Mouse (Mus musculus) gastrocnemius, postnatal 10 days (tissue): ENCODE data around the gene Klhl20. TPM values are rescaled to one million over a fixed set of nuclear protein-coding genes. Genes with fewer than 3 reads are reported as not detected.

Experiments used
- DNase-seq: peaks from one replicate; pipeline ENCODE4 v3.0.0; 2021; ENCODE audit warnings: mixed read lengths
- total RNA-seq, 2 experiments: library from RNA; stranded (reverse); gene quantifications; 2 replicates each; pipeline ENCODE4 v1.2.3; 2021

Gene Klhl20
- total RNA-seq, 2 experiments from 2014 or later, result 11.3 to 13.6 TPM

DNA sequence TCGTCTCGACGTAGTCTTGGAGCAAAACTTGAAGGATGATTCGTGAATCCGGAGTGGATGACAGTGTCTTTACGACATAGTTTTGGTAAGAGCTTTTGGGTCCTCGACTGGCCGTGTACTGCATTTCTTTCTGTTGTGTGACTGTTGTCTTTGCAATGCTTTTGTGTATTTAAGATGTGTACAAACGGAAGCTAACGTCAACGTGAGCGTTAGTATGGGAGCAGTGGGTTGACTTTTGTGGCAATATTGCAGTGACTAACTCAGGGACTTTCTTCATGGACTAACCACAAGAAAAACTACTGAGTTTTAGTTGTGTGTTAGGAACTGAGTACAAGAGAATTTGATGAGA lies 60.1 kb downstream of the Klhl20 start:
- DNase-seq, result no peak

DNA sequence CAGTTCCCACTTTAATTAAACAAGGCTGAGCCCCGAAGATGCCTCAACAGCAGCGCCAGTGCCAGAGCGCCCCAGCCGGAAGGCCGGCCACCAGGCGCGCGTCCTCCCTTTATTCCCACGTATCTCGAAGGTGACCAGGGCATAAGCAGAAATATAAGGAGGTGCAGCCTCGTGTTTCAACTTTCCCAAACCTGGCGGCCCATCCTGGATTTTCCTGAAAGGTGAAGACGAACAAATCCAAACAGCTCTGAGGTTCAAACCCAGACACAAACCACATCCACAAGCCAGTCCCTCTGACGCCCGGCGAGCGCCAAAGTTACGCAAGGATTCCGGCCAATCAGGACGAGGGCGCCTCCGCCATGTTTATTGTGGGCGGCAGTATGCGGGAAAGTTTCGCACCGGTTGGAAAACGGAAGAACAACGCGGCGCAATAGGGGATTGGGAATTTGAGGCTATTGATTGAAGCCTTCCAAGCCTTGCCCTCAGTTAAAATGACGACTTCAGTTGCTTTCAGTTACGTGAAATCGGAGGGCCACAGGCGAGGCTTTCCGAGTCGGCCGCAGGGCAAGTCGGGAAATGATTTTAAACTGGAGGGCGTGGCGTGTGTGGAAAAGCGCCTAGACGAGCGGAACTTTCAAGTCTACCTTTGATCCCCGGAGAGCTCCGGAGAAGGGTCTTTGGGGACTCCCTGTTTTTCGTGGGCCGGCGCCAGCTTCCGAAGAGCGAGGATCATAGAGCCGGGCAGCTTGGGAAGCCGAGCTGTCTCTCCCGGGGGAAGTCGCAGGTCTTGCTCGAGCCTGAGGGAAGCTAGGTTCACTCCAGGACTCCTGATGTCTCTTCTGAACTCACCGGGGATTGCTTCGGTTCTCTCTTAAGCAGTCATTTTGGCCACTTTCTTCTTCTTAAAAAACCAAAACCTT lies 60.7 kb downstream of the Klhl20 start, which contains the start of the genes Dars2 and Cenpl:
Gene Dars2, minus strand, starts transcription at position 307 of the 920 bp plus-strand sequence.
Gene Cenpl, plus strand, starts transcription at position 362 of the 920 bp plus-strand sequence.
- peak; percentile 92 for DNase-seq

DNA sequence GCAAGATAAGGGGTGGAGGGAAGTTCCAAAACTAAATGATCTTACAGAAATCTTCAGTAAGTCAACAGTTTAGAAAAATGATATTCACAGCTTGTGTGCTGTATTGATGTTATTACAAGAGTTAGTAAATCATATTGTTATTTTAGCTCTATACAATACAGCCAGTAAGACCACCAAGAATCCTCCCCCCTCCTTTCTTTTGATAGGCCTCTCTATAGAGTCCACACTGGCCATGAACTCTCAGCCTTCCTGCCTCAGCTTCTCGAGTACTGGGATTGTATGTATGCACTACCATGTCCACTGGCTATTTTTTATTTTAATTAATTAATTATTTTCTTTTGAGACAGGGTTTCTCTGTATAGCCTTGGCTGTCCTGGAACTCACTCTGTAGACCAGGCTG lies 68.0 kb downstream of the Klhl20 start:
- DNase-seq, result no peak

DNA sequence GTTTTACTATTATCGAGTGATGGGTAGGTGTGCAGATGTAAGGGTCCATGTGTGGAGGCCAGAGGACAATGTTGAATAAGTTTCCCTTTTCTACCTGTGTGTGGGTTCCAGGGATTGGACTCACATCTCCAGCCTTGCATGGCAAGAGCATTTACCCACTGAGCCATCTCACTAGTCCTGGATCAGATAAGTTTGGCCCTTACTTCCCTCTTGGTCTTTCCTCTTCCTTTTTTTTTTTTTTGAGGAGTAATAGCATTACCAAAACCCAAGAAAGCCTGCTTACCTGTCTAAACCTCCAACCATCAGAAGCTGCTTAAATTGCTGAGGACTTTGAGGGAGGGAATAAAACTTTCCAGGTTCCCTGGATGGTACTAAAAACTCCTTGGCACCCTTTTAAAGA lies 74.1 kb downstream of the Klhl20 start:
- no peak for DNase-seq

DNA sequence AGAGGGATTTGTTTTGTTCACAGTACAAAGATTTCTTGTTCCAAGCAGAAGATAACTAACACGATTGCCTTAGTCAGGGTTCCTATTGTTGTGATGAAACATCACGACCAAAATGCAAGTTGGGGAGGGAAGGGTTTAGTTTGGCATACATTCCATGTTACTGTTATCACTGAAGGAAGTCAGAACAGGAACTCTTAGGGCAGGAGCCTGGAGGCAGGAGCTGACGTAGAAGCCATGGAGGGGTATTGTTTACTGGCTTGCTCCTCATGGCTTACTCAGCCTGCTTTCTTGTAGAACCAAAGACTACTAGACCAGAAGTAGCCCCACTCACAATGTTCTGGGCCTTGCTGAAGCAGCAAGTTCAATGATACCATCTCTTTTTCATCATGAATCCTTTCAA lies 84.3 kb downstream of the Klhl20 start:
- no peak for DNase-seq

DNA sequence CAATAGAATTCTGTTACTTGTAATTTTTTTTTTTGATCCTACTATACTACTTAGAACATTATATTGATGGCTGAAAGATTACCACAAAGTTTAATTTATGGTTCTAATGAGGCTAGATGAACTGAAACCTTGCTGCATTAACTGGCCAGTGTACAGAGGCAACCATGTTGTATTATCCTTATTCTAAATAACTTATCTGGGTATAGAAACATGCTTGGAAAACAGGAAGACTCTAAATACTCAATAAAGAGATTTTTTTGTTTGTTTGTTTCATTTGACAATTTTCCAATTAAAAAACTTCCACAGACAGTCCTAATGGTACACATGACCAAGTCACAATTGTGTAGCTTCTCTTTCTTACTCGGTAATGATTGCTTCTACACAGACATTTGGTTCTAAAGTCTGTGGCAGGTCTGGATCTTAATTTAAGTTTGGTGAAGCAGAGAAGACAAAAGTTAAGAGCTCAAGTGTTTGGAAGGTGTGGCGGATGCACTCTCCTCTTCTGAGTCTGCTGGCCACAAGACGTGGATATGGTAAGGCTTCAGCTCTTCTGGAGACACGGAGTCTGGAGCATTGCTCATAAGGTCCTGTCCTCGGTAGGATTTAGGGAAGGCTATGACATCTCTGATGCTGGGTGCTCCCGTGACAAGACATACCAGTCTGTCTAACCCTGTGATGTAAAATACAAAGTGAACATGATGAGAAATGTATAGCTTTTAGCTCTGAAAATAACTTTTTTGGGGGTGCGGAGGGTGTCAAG lies 89.9 kb downstream of the Klhl20 start:
- DNase-seq, result no peak

DNA sequence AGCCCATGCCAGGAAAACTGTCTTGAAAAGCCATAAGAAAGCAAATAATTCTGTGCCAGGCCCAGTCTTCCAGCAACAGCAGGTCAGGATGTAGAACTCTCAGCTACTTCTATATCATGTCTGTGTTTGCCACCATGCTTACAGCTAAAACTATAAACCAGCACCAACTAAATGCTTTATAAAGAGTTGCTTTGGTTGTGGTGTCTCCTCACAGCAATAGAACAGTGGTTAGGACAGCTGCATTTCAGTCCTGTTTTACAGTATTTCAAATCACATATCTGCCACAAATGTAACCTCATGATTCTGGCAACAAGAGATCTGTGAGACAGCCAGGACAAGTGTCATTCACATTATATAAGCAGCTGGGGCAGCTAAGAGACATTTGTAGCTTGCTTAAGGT lies 90.5 kb downstream of the Klhl20 start:
- DNase-seq, result no peak

DNA sequence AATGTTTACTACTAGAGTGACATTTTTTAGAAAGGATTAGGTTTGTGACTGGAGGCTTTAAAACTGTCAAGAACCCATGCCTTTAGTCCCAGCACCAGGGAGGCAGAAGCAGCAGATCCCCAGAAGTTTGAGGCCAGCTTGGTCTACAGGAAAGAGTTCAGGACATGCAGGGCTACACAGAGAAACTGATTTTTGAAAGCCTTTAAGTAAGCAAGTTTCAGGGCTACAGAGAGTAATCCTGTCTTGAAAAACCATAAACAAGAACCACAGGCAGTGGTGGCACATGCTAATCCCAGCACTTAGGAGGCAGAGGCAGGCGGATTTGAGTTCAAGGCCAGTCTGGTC lies 90.9 kb downstream of the Klhl20 start:
- no peak for DNase-seq

DNA sequence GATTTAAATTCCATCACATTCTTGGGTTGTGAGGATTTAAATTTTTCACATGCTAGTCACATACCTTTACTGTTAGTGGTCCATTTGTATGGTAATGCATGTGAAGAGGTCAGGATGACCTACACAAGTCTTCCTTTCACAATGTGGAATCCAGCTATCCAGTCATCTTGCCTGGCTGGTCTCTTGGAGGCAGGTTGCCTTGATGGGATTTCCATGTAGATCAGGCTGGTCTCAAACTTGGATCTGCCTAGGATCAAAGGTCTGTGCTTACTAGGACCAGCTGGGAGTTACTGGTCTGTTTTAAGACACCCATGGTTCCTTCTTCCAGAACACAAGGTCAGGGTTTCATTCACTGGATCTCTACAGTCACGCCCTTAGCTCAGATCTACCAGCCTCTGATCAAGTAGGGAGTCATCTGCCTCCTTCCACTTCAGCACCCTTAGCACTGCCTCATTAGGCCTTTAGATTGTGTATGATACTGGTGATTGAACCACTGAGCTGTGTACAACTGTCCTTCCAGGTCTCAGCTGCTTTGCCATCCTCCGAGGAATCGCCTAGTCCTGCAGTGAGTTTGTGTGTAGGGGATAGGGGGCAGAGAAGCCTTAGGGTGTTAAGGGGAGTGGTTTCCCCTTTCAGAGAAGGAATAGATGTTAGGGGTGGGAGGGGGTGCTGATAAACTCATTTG lies 91.4 kb downstream of the Klhl20 start:
- no peak for DNase-seq

DNA sequence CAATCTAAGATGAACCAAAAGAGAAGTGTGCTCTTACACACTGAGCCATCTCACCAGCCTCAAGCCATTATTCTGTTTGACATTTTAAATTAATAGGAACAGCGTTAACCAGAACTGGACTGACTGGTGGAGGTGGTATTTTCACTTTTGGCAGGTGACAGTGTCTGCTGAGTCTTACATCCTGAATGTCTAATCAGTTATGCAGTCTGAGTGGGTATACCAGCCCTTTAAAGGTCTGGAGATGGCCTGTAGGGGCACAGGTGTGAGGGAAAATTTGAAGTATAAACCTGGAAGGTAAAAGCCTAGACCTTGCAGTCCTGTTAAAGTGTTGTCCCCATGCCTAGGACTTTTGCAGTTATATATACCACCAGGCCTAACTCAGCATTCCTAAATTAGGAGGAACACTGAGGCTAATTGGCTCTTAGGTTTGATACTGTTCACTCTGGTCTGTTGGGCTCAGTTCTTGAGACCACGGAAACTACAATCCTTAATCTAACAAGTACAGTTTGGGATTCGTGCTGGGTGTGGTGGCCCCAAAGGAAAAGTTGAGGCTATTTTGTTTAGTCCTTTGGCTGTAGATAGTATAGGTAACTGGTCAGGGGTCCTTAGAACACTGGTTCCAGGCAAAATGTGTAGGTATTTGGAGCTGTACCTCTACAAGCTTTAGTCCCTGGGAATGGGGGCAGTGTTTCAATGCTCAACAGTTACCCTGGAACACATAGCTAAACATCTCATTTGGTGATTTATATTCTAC lies 92.2 kb downstream of the Klhl20 start:
- DNase-seq, result no peak

Other genes with a start within 250 kb of the Klhl20 start
- 10 to 100 TPM; 32.1 to 36.9 TPM for gene Rc3h1, start 225.1 kb downstream of the Klhl20 start, total RNA-seq
- gene Serpinc1, start 152.9 kb downstream of the Klhl20 start, total RNA-seq, result 1 to 10 TPM in 1 of 2 experiments, under 1 TPM in 1; 0.56 to 1.8 TPM
- 10 to 100 TPM in 1 of 2 experiments, 1 to 10 TPM in 1; 7.0 to 12.0 TPM for gene Zbtb37, start 96.7 kb downstream of the Klhl20 start, total RNA-seq
- 10 to 100 TPM; 11.3 to 11.8 TPM for gene Dars2, start 60.9 kb downstream of the Klhl20 start, total RNA-seq
- gene Cenpl, start 60.8 kb downstream of the Klhl20 start, total RNA-seq, result 1 to 10 TPM; 3.4 TPM
- gene Ankrd45, start 11.2 kb upstream of the Klhl20 start, total RNA-seq, result under 1 TPM in 1 of 2 experiments, not detected in 1; 0.16 TPM
- not detected for gene Tex50, start 27.8 kb upstream of the Klhl20 start, total RNA-seq
- gene Prdx6, start 119.7 kb upstream of the Klhl20 start, total RNA-seq, result 10 to 100 TPM; 78.5 to 78.8 TPM